Mouse (Mus musculus) small intestine, adult 2 months (tissue): Measurements from ENCODE around the gene Rpl18. TPM values are rescaled to one million over a fixed set of nuclear protein-coding genes. Genes with fewer than 3 reads are reported as not detected.

ENCODE experiments used
- H3K27ac ChIP-seq: fragments of 200-500 bp; 2 replicates; pipeline ENCODE4 v1.5.1; 2012; ENCODE audit warnings: low read depth, low read length, control low read depth, inconsistent platforms; ENCODE audit not compliant: insufficient read depth
- H3K27me3 ChIP-seq: fragments of 200-500 bp; 2 replicates; pipeline ENCODE4 v1.6.1; 2012; ENCODE audit warnings: mild to moderate bottlenecking, moderate library complexity, low read length, inconsistent platforms; ENCODE audit not compliant: control insufficient read depth, insufficient read depth
- H3K36me3 ChIP-seq: fragments of 200-500 bp; 2 replicates; pipeline ENCODE4 v1.6.1; 2012; ENCODE audit warnings: mild to moderate bottlenecking, low read length, control low read depth, inconsistent platforms; ENCODE audit not compliant: control insufficient read depth, insufficient read depth
- H3K4me1 ChIP-seq: fragments of 200-500 bp; 2 replicates; pipeline ENCODE4 v1.6.1; 2012; ENCODE audit warnings: low read length, inconsistent platforms, mixed read lengths; ENCODE audit not compliant: control insufficient read depth, insufficient read depth, insufficient read length
- H3K4me3 ChIP-seq: fragments of 200-500 bp; 2 replicates; pipeline ENCODE4 v1.5.1; 2012; ENCODE audit warnings: low read depth, mild to moderate bottlenecking, control low read depth, inconsistent platforms, low read length, moderate library complexity
- CTCF ChIP-seq: fragments of 200-500 bp; IDR thresholded peaks from 2 replicates; pipeline ENCODE4 v1.5.1; 2012; ENCODE audit warnings: low read depth, mild to moderate bottlenecking, control low read depth, inconsistent platforms, low read length, moderate library complexity, mixed read lengths; ENCODE audit not compliant: insufficient replicate concordance, insufficient read length; ENCODE audit errors: extremely low read depth
- POLR2A ChIP-seq: fragments of 200-500 bp; IDR thresholded peaks from 2 replicates; pipeline ENCODE4 v1.6.1; 2012; ENCODE audit warnings: low read depth, mild to moderate bottlenecking, control low read depth, inconsistent platforms, low read length, moderate library complexity
- WGBS: fragments of 180-500 bp; shearing (Covaris S2); methylation state at CpG from one replicate; pipeline ENCODE4 v1.1.7; 2018; 5-methylcytosine and 5-hydroxymethylcytosine counted together
- polyA plus RNA-seq: library from polyadenylated mRNA; depleted of rRNA; stranded (reverse); fragments of >200 nt; gene quantifications from 2 replicates; pipeline ENCODE4 v1.2.3, GENCODE M21; 2012

Rpl18 gene
- polyA plus RNA-seq, 1 experiment = 1,370 TPM

- 71% methylated on average over 9 of the region's 9 CpGs for WGBS
- peaks cover 41% of the 10 kb centered on the region for H3K4me1 ChIP-seq
- peaks cover 58% of the 10 kb centered on the region for H3K36me3 ChIP-seq
- no peak overlapping the region for H3K4me3 ChIP-seq
- TF ChIP-seq CTCF (no peak), POLR2A (no peak)
- no peaks in the 10 kb centered on the region for H3K27me3 ChIP-seq
- no peak overlapping the region for H3K27ac ChIP-seq
These were observed 9.9 kb downstream of the Rpl18 start for GRCm38 (mm10) chr7:45725151-45725550.

GRCm38 (mm10) chr7:45725713-45726112 lies 10.5 kb downstream of the Rpl18 start, which contains the start of gene Spaca4:
Gene Spaca4 (minus strand): TSS chr7:45725813.
- no peak for TF ChIP-seq POLR2A
- no peak for TF ChIP-seq CTCF
- Histone ChIP-seq H3K27ac (peak within 1 kb of the TSS; percentile 43), H3K27me3 (no peaks in the 10 kb centered on the region), H3K36me3 (peaks cover 60% of the 10 kb centered on the region), H3K4me3 (0 out of 2 replicates have a peak within 1 kb of the TSS, but pooled peaks have one; percentile 5), H3K4me1 (peaks cover 46% of the 10 kb centered on the region)
- 82% methylated on average over 11 of the region's 11 CpGs for WGBS

GRCm38 (mm10) chr7:45726419-45726818 lies 11.2 kb downstream of the Rpl18 start:
- WGBS = 67% methylated on average over 10 of the region's 10 CpGs
- H3K4me1 ChIP-seq = peaks cover 50% of the 10 kb centered on the region
- TF ChIP-seq POLR2A (no peak), CTCF (no peak)
- H3K36me3 ChIP-seq = peaks cover 66% of the 10 kb centered on the region
- 0 out of 2 replicates have a peak overlapping the region, but pooled peaks have one; percentile 5 for H3K4me3 ChIP-seq
- peak overlapping the region; percentile 43 for H3K27ac ChIP-seq
- H3K27me3 ChIP-seq = no peaks in the 10 kb centered on the region

GRCm38 (mm10) chr7:45727625-45728024 lies 12.4 kb downstream of the Rpl18 start:
- H3K27me3 ChIP-seq = no peaks in the 10 kb centered on the region
- peak overlapping the region; percentile 1; the same call in 1 of the 2 replicates for H3K4me3 ChIP-seq
- H3K27ac ChIP-seq = peak overlapping the region; percentile 83
- peaks cover 53% of the 10 kb centered on the region for H3K4me1 ChIP-seq
- H3K36me3 ChIP-seq = peaks cover 68% of the 10 kb centered on the region
- TF ChIP-seq CTCF (no peak), POLR2A (no peak)
- WGBS = 17% methylated on average over 3 of the region's 3 CpGs

GRCm38 (mm10) chr7:45730727-45731431 lies 15.6 kb downstream of the Rpl18 start:
- Histone ChIP-seq H3K4me3 (no peak overlapping the region), H3K4me1 (peaks cover 53% of the 10 kb centered on the region), H3K27me3 (no peaks in the 10 kb centered on the region), H3K36me3 (peaks cover 64% of the 10 kb centered on the region), H3K27ac (peak overlapping the region; percentile 64)
- 18% methylated on average over 16 of the region's 16 CpGs for WGBS
- TF ChIP-seq POLR2A = no peak
- peak; percentile 51; the same call in 1 of the 2 replicates for TF ChIP-seq CTCF

GRCm38 (mm10) chr7:45733477-45733876 lies 18.2 kb downstream of the Rpl18 start:
- Histone ChIP-seq H3K27me3 (no peaks in the 10 kb centered on the region), H3K27ac (no peak overlapping the region), H3K4me1 (peaks cover 34% of the 10 kb centered on the region), H3K4me3 (no peak overlapping the region), H3K36me3 (peaks cover 50% of the 10 kb centered on the region)
- TF ChIP-seq POLR2A = no peak
- 74% methylated on average over 5 of the region's 5 CpGs for WGBS

GRCm38 (mm10) chr7:45739162-45739763 lies 24.0 kb downstream of the Rpl18 start:
- H3K4me3 ChIP-seq = no peak overlapping the region
- TF ChIP-seq CTCF (peak; percentile 82; the same call in 1 of the 2 replicates), POLR2A (no peak)
- 0 out of 2 replicates have a peak, but pooled peaks cover 5% of the 10 kb centered on the region for H3K4me1 ChIP-seq
- no peak overlapping the region for H3K27ac ChIP-seq
- H3K36me3 ChIP-seq = peaks cover 20% of the 10 kb centered on the region
- WGBS = 10% methylated on average over 9 of the region's 9 CpGs
- H3K27me3 ChIP-seq = no peaks in the 10 kb centered on the region
